Mouse (Mus musculus) stomach, postnatal 0 days (tissue): ENCODE measurements around the gene Zdhhc12. TPM values are rescaled to one million over a fixed set of nuclear protein-coding genes. Genes with fewer than 3 reads are reported as not detected.
A peak's percentile ranks its signal among the peaks of the same experiment; 100 is the strongest.

ENCODE experiments used
- ATAC-seq: fragments of 200-750 bp; cut with Nextera tagmentation; 2 replicates; pipeline ENCODE4 v1.8.0; 2017; ENCODE audit not compliant: low FRiP score, low TSS enrichment
- DNase-seq: peaks from one replicate; pipeline ENCODE4 v3.0.0-alpha.2; 2016; ENCODE audit warnings: low spot score
- H3K27ac ChIP-seq: fragments of 300-500 bp; sonication (generic); replicated peaks from 2 replicates; pipeline ENCODE4 v1.5.1; 2014; ENCODE audit warnings: mild to moderate bottlenecking, control low read depth
- H3K27me3 ChIP-seq: fragments of 300-500 bp; sonication (generic); 2 replicates; pipeline ENCODE4 v1.6.1; 2014; ENCODE audit warnings: low read length; ENCODE audit not compliant: control insufficient read depth, insufficient read depth
- H3K36me3 ChIP-seq: fragments of 300-500 bp; sonication (generic); 2 replicates; pipeline ENCODE4 v1.6.1; 2014; ENCODE audit warnings: low read length, mixed read lengths; ENCODE audit not compliant: control insufficient read depth, insufficient read depth
- H3K4me1 ChIP-seq: fragments of 300-500 bp; sonication (generic); replicated peaks from 2 replicates; pipeline ENCODE4 v1.6.1; 2014; ENCODE audit warnings: antibody characterized with exemption; ENCODE audit not compliant: control insufficient read depth, insufficient read depth
- H3K4me2 ChIP-seq: fragments of 300-500 bp; sonication (generic); replicated peaks from 2 replicates; pipeline ENCODE4 v1.6.1; 2014; ENCODE audit warnings: low read depth, mild to moderate bottlenecking, control low read depth, moderate library complexity
- H3K4me3 ChIP-seq: fragments of 300-500 bp; sonication (generic); 2 replicates; pipeline ENCODE4 v1.5.1; 2014; ENCODE audit warnings: low read depth, low read length, control low read depth
- H3K9ac ChIP-seq: fragments of 300-500 bp; sonication (generic); 2 replicates; pipeline ENCODE4 v1.6.1; 2014; ENCODE audit warnings: mild to moderate bottlenecking, low read length, control low read depth, mixed read lengths
- H3K9me3 ChIP-seq: fragments of 300-500 bp; sonication (generic); 2 replicates; pipeline ENCODE4 v1.6.1; 2016; ENCODE audit warnings: low read length; ENCODE audit not compliant: control insufficient read depth
- CTCF ChIP-seq: IDR thresholded peaks from 2 replicates; pipeline ENCODE4 v1.5.1; 2016; ENCODE audit warnings: antibody characterized with exemption, low read depth, mild to moderate bottlenecking, moderate library complexity
- EP300 ChIP-seq: optimal IDR thresholded peaks from 2 replicates; pipeline ENCODE3; 2016; ENCODE audit warnings: antibody characterized with exemption
- WGBS: fragments of 180-500 bp; shearing (Covaris S2); extraction: QIAGEN DNeasy Blood & Tissue Kit; methylation state at CpG from one replicate; pipeline ENCODE4 v1.1.7; 2014; 5-methylcytosine and 5-hydroxymethylcytosine counted together
- polyA plus RNA-seq: library from polyadenylated mRNA; unstranded; fragments of >200 nt; fragmentation: Nextera tagmentation; extraction: Ambion mirVana; gene quantifications from 2 replicates; pipeline ENCODE4 v1.2.1, GENCODE M21; 2015

Zdhhc12 gene
- polyA plus RNA-seq, 1 experiment from 2014 or later, result 27.8 TPM

DNA sequence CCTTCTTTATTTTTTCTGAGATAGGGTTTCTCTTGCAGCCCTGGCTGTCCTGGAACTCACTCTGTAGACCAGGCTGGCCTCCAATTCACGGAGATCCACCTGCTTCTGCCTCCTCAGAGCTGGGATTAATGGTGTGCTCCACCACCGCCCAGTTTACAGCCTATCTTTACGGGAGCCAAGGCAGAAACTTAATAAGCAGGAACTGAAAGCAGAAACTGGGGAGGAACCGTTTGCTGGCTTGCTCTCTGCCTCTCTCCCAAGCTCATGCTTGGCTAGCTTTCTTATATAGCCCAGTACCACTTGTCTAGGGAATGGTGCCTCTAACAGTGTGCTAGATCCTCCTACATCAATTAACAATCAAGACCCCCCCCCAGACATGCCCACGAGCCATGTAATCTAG, 9.3 kb downstream of the Zdhhc12 start:
- 53% methylated on average over 5 of the region's 5 CpGs for WGBS

DNA sequence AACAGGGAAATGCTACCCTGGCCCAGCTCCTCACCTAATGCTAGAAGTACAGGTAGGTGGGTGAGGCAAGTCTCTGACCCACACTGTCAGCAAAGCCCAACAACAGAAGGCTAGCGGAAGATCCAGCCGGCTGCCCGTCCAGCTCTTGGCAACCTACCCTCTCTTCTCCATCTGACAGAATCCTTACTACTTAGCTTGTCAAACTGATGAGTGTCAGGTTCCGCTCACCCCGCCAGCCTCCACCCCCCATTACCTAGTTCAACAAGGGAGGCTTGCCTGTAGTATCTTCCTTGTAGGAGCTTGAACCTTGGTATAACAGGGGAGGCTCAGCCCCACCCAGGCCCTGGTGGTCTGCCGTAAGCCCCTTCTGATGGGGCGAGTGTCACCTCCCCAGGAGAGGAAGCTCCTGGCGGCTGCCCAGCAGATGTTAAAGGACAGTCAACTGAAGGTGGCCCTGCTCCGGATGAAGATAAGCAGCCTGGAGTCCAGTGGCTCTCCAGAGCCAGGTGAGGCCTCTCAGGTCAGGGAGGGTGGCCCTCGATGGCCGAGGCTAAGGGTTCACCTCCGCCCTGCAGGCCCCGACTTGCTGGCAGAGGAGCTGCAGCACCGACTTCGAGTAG, 13.2 kb downstream of the Zdhhc12 start:
- TF ChIP-seq EP300 (no peak), CTCF (no peak)
- H3K27me3 ChIP-seq, result no peaks in the 10 kb centered on the region
- H3K4me1 ChIP-seq, result peaks cover 4% of the 10 kb centered on the region; the same call in 1 of the 2 replicates
- no peak overlapping the region for H3K9ac ChIP-seq
- no peak overlapping the region for H3K27ac ChIP-seq
- DNase-seq, result no peak
- no peak for ATAC-seq
- H3K9me3 ChIP-seq, result no peaks in the 10 kb centered on the region
- H3K36me3 ChIP-seq, result no peaks in the 10 kb centered on the region
- no peak overlapping the region for H3K4me3 ChIP-seq
- H3K4me2 ChIP-seq, result no peak overlapping the region
- WGBS, result 82% methylated on average over 15 of the region's 15 CpGs

More for the DNA sequence above, 9.3 kb downstream of the Zdhhc12 start:
- Histone ChIP-seq H3K9me3 (no peaks in the 10 kb centered on the region), H3K27me3 (no peaks in the 10 kb centered on the region), H3K4me3 (no peak overlapping the region), H3K36me3 (no peaks in the 10 kb centered on the region), H3K4me2 (no peak overlapping the region; the same call in 1 of the 2 replicates), H3K4me1 (no peaks in the 10 kb centered on the region), H3K27ac (no peak overlapping the region), H3K9ac (no peak overlapping the region)
- ATAC-seq (no peak), DNase-seq (no peak)
- TF ChIP-seq CTCF (no peak), EP300 (no peak)

DNA sequence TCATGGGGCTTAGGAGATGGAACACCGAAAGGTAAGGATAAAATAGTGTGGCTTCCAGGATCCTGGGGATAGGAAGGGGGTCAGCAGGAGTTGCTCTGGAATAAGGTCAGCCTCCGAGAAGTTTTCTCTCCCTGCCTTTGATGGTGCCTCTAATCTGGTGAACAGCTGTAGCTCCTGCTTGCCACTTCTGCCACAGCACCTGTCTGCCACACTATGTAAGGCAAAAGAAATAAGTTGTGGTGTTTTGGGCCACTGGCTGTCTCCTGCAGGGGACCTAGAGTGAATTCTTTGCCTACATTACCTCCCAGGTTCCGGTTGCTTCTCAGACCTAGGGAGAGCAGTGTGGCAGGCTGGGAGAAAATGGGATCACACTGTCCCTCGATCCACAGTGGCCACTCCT, 14.7 kb downstream of the Zdhhc12 start:
- peak overlapping the region; percentile 35; the same call in 1 of the 2 replicates for H3K9ac ChIP-seq
- H3K4me3 ChIP-seq, result no peak overlapping the region
- WGBS, result 73% methylated on average over 4 of the region's 4 CpGs
- H3K4me2 ChIP-seq, result peak overlapping the region; percentile 98; the same call in 1 of the 2 replicates
- H3K36me3 ChIP-seq, result no peaks in the 10 kb centered on the region
- ATAC-seq, result no peak
- peak overlapping the region; percentile 78 for H3K27ac ChIP-seq
- TF ChIP-seq CTCF (no peak), EP300 (no peak)
- no peaks in the 10 kb centered on the region for H3K9me3 ChIP-seq
- DNase-seq, result no peak
- H3K27me3 ChIP-seq, result no peaks in the 10 kb centered on the region
- peaks cover 4% of the 10 kb centered on the region; the same call in 1 of the 2 replicates for H3K4me1 ChIP-seq

DNA sequence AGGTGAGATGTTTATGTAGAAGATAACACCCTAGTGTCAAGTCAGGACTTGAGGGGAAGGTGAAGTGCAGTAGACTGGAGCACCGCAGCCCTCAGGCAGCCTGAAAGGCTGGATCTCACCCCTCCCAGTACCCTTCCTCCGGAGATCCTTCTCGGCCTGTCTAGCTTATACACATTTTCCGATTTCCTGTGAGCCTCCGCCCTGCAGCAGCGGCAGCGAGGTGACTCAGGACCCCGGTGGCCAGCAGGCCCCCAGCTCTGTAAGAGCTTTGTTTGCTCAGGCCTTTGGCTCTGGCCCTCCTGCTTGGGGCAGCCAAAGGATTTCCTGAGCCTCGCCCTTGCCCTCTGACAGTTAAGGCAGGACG, 15.1 kb downstream of the Zdhhc12 start:
- Histone ChIP-seq H3K4me3 (no peak overlapping the region; the same call in 1 of the 2 replicates), H3K27ac (peak overlapping the region; percentile 78), H3K9ac (peak overlapping the region; percentile 35), H3K27me3 (no peaks in the 10 kb centered on the region), H3K9me3 (no peaks in the 10 kb centered on the region), H3K36me3 (peaks cover 1% of the 10 kb centered on the region; the same call in 1 of the 2 replicates), H3K4me1 (peaks cover 4% of the 10 kb centered on the region; the same call in 1 of the 2 replicates), H3K4me2 (peak overlapping the region; percentile 98)
- TF ChIP-seq EP300 (no peak), CTCF (no peak)
- no peak; the same call in 1 of the 2 replicates for ATAC-seq
- WGBS, result 11% methylated on average over 10 of the region's 10 CpGs
- no peak for DNase-seq

DNA sequence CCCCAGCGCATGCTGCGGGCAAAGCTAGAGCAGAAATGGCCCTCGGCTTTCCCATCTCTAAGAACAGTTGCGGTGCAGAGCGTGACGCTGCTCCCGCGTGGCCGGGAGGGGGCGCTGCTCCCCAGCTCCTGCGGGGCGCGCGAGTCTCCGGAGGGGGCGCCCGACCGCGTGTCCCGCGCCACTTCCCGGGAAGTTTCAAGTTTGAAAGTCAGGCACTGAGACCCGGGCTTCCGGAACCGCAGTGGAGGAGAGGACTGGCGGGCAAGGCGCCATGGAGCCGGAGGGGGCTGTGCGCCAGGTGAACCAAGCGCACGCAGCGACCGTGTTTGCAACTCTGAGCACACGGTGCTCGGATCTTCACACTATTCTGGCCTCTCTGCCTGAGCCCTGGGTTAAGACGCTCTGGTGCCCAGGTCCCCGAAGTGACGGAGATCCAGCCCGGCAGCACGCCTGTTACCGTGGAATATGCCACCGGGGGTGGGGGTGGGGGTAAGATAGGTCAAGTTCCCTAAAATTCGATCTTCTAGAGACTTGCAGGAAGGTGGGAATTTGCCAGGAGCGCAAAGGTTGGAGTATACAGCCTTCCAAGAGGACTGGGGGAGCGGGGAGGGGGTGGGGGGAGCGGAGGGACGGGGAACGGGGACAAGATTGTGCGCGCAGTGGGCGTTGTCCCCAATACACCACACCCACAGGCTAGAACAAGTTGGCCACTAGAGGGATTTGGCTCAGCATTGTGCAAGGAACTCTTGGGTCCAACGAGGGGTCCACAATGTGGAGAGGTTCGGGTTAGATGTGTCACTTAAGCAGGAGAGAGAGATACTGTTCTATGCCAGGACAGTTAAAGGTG, 15.7 kb downstream of the Zdhhc12 start, which contains the start of gene Pkn3:
TSS of gene Pkn3 (plus strand) at position 183 of the 847 bp plus-strand sequence.
- Histone ChIP-seq H3K4me2 (peak within 1 kb of the TSS; percentile 98), H3K36me3 (peaks cover 3% of the 10 kb centered on the region; the same call in 1 of the 2 replicates), H3K4me3 (peak within 1 kb of the TSS; percentile 62), H3K27ac (peak within 1 kb of the TSS; percentile 78), H3K9me3 (no peaks in the 10 kb centered on the region), H3K4me1 (peaks cover 4% of the 10 kb centered on the region; the same call in 1 of the 2 replicates), H3K9ac (peak within 1 kb of the TSS; percentile 58), H3K27me3 (no peaks in the 10 kb centered on the region)
- DNase-seq (peak; percentile 92), ATAC-seq (peak; percentile 86)
- peak; percentile 100 for TF ChIP-seq CTCF
- no peak for TF ChIP-seq EP300
- under 1% methylated on average over 52 of the region's 53 CpGs for WGBS
